In the genomic region with DNA sequence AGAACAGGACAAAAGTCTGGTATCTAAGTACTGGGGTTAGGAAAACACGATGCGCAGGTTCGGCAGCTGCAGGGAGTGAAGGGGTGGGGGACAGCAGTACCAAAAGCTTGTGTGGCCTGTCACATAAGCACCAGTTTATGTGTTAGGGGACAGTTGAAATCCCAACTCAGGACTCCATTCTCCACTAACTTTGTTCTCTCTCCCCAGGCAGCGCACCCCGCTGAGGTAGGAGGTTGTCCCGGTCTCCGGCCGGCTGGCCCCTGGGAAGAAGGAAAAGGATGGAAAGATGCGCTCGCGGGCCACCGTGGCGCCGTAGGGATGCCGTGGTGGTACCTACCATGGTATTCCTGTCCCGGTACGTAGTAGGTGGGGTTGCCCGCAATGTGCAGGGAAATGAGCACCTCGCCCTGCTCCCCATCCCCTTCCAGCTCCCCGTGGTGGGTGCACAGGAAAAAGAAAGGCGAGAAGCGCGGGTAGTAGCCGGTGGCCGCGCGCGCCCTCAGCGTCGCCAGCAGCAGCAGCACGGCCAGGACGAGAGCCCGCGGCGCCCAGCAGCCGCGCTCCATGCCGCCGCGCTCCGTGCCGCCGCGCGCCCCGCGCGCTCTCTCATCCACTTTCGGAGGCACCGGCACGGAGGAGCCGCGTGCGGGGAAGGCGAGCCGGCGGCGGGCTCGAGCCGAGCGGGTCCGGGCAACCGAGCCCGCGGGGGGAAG, we compare ENCODE assay signal across 7 mouse cellular contexts. TPM values are rescaled to one million over a fixed set of nuclear protein-coding genes. Genes with fewer than 3 reads are reported as not detected.
DNase-seq lines count a peak whose midpoint lies in the region; ATAC-seq lines count a peak whose summit lies in the region.

No protein-coding gene starts in this region.

- no peaks in the 10 kb centered on the region for H3K9me3 ChIP-seq in lung, embryonic 15.5 days
- H3K9me3 ChIP-seq in hindbrain, embryonic 13.5 days: no peaks in the 10 kb centered on the region
- no peaks in the 10 kb centered on the region for H3K9me3 ChIP-seq in midbrain, embryonic 14.5 days (ENCODE audit: control insufficient read depth, low read length)

- peaks cover 86% of the 10 kb centered on the region for H3K27me3 ChIP-seq in lung, embryonic 15.5 days
- H3K27me3 ChIP-seq in hindbrain, embryonic 13.5 days: peaks cover 56% of the 10 kb centered on the region
- H3K27me3 ChIP-seq in midbrain, embryonic 14.5 days (ENCODE audit: control insufficient read depth, insufficient read depth, low read length): peaks cover 22% of the 10 kb centered on the region

- H3K4me2 ChIP-seq in lung, embryonic 15.5 days: peak overlapping the region; percentile 91
- H3K4me2 ChIP-seq in hindbrain, embryonic 13.5 days: peak overlapping the region; percentile 91
- H3K4me2 ChIP-seq in midbrain, embryonic 14.5 days (ENCODE audit: low read length): peak overlapping the region; percentile 91

- peaks cover 17% of the 10 kb centered on the region for H3K4me1 ChIP-seq in lung, embryonic 15.5 days
- H3K4me1 ChIP-seq in hindbrain, embryonic 13.5 days (replicated peaks): peaks cover 33% of the 10 kb centered on the region
- peaks cover 17% of the 10 kb centered on the region for H3K4me1 ChIP-seq in midbrain, embryonic 14.5 days (ENCODE audit: control insufficient read depth, insufficient read depth, low read length)

- peak overlapping the region; percentile 48 for H3K4me3 ChIP-seq in lung, embryonic 15.5 days
- peak overlapping the region; percentile 59 for H3K4me3 ChIP-seq in hindbrain, embryonic 13.5 days
- H3K4me3 ChIP-seq in midbrain, embryonic 14.5 days (replicated peaks; ENCODE audit: low read depth, low read length): peak overlapping the region; percentile 67

- peak; percentile 63; the same call in 1 of the 2 replicates for ATAC-seq in lung, embryonic 15.5 days (ENCODE audit: borderline replicate concordance, extremely low read depth, low FRiP score, low TSS enrichment)
- ATAC-seq in hindbrain, embryonic 13.5 days (ENCODE audit: low FRiP score): peak; percentile 86
- ATAC-seq in midbrain, embryonic 14.5 days (ENCODE audit: low FRiP score, low TSS enrichment): peak; percentile 73

- under 1% methylated on average over 63 of the region's 65 CpGs for WGBS in lung, embryonic 15.5 days
- 0% methylated on average over 34 of the region's 65 CpGs for WGBS in hindbrain, embryonic 13.5 days
- under 1% methylated on average over 65 of the region's 65 CpGs for WGBS in midbrain, embryonic 14.5 days

- no peak for DNase-seq in lung, postnatal 25 days (ENCODE audit: low spot score)
- DNase-seq in adrenal gland, postnatal 36 days: peak; percentile 36 to 37
- DNase-seq in embryo, embryonic 11.5 days (ENCODE audit: low read depth, low spot score): peak; percentile 24
- DNase-seq in midbrain, embryonic 14.5 days: peak; percentile 48
- DNase-seq in thymus, postnatal 10 days (ENCODE audit: low spot score in 2 of 2): no peak

- no peaks in the 10 kb centered on the region for H3K36me3 ChIP-seq in lung, embryonic 15.5 days
- no peaks in the 10 kb centered on the region for H3K36me3 ChIP-seq in hindbrain, embryonic 13.5 days
- H3K36me3 ChIP-seq in midbrain, embryonic 14.5 days (ENCODE audit: control insufficient read depth, insufficient read depth, low read length): no peaks in the 10 kb centered on the region

- no peak overlapping the region for H3K9ac ChIP-seq in lung, embryonic 15.5 days
- H3K9ac ChIP-seq in hindbrain, embryonic 13.5 days: peak overlapping the region; percentile 78
- H3K9ac ChIP-seq in midbrain, embryonic 14.5 days (replicated peaks; ENCODE audit: low read length): peak overlapping the region; percentile 89

- H3K27ac ChIP-seq in lung, embryonic 15.5 days: no peak overlapping the region
- H3K27ac ChIP-seq in hindbrain, embryonic 13.5 days: peak overlapping the region; percentile 90
- peak overlapping the region; percentile 92 for H3K27ac ChIP-seq in midbrain, embryonic 14.5 days (replicated peaks; ENCODE audit: low read depth, low read length)

RNA-seq across cellular contexts. Expression of gene Reln, which starts 0.5 kb away (rescaled TPM):
- 1.4 and 2.4 TPM in 2 replicates for polyA plus RNA-seq in lung, embryonic 15.5 days (2015; fragmentation: Nextera tagmentation; extraction: Ambion mirVana)
- total RNA-seq in adrenal gland, postnatal 36 days (2021): 1 to 10 TPM; 1.2 to 2.5 TPM
- polyA plus RNA-seq in hindbrain, embryonic 13.5 days (2015; fragmentation: Nextera tagmentation; extraction: Ambion mirVana): 25.9 TPM in 2 replicates
- polyA plus RNA-seq in midbrain, embryonic 14.5 days (2014; fragmentation: Nextera tagmentation; extraction: Ambion mirVana): 72.4 and 73.2 TPM in 2 replicates

Comparison
In these comparisons a context has a peak if more than half of its experiments do, and no peak if none do; other contexts are left out.
1. DNase-seq: peak in adrenal gland, postnatal 36 days (2 of 2), embryo, embryonic 11.5 days (single experiment) and midbrain, embryonic 14.5 days (single experiment); none in lung, postnatal 25 days (single experiment) and thymus, postnatal 10 days (0 of 2).
2. Peak in every context shown above with its lines, with median percentiles within 50 percentile points of each other: ATAC-seq, H3K4me2 ChIP-seq and H3K4me3 ChIP-seq.